Mouse (Mus musculus): Measurements from ENCODE around the gene Xpa.

The Xpa gene

DNA sequence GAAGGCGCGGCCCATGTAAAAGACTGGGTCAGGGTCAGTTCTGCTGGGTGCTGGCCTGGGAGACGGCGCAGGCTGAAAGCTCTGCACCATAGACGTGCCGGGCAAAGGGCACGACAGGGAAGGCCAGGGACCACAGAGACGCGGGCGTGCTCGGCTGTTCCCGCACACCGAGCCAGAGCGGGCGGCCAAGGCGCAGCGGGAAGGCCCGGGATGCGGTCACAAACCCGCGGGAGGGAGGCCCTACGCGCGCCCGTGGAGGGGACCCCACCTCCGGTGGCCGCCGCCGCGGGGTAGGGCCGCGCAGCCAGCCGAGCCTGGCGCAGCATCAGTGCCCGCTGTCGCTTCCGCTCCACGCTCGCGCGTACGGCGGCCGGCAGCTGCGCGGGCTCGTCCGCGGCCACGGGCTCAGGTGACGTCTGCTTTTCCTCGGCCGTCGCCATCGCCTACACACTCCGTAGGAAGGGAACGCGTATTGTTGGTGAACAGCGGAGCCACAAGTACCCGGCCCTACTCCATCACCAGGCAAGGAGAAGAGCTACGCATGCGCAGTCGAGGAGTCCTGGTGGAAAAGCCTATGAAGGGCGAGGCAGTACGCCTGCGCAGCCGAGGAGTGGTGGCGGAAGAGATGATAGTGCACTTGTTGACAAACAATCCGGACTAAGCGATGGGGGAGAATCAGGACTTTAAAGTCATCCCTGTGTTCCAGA lies at the start of gene Xpa:
Xpa (minus strand) TSS at position 531 of the 707 bp plus-strand sequence.
- peak; percentile 97 for DNase-seq

DNA sequence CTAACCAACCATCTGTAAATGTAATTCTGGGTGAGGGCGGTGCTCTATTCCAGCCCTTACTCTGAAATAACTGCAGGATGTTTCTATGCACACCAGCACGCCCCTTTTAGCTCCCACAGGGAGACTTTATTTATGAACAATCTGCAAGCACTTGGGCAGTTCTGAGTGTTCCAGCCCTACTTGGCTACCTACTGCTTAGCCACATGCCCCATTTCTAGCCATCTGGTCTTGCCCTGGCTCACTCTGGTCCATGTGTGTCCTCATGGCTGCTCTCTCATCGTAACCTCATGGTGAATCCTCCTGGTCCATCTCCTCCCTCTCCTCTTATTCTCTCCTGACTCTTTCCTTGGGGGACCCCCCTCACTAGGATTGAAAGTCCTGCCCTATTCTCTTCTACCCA lies 39.8 kb upstream of the Xpa start:
- peak; percentile 78 to 84 for DNase-seq

DNA sequence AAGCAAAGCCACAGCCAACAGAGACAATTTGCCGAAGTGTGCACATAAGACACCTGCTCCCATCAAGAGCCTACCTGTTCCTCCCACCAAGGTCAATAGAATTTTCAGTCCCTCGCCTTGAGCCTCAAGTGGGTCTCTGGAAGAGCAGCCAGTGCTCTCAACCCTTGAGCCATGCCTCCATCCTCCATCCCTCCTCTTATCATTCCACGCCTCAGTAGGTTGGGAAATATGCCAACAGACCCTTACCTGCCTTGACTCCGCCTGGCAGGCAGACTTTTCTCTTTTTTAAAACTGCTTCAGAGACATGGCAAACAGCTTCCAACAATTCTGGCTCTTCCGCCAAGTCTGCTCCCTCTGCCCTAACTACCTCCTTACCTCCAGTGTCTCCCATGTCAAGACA lies 38.6 kb upstream of the Xpa start:
- DNase-seq, result no peak

DNA sequence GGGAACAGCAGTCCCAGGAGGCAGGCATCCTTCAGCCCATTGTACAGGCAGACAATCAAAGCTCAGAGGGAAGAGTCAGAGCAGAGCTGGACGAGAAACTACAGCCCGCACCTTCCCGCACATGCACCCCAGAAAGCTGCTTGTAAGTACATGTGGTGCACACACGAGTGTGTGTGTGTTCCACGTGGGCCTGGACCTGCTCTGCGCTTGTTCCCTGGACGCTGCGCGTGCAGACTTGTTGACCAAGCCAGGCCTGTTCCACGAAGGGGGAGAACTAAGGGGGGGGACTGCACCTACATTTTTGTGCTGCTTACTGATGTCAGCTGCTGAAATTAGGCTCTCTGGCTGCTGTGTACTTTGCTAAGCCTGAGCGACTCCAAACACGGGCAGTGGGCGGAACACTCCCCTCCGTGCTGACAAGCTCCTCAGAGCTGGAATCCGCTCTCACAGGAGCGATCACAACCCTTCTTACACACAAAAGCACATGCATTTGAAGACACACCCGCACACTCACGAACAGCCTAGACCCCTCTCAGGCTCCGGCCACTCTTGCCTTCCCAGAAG lies 30.9 kb upstream of the Xpa start:
- no peak for DNase-seq

DNA sequence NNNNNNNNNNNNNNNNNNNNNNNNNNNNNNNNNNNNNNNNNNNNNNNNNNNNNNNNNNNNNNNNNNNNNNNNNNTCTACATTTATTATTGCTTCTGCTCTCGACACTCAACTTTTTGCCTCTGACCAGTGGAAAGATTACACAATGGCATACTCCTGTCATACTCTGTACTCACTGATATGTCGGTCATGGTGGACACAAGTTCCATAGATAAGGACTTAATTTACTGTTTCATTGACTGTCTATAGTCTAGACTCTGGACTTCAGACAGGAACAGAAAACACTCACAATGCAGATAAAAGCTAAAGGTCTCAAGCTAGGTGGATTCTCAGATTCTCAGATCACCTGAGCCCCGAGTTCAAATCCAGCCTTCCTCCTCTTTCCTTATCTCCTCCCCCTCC lies 25.0 kb upstream of the Xpa start:
- no peak for DNase-seq

DNA sequence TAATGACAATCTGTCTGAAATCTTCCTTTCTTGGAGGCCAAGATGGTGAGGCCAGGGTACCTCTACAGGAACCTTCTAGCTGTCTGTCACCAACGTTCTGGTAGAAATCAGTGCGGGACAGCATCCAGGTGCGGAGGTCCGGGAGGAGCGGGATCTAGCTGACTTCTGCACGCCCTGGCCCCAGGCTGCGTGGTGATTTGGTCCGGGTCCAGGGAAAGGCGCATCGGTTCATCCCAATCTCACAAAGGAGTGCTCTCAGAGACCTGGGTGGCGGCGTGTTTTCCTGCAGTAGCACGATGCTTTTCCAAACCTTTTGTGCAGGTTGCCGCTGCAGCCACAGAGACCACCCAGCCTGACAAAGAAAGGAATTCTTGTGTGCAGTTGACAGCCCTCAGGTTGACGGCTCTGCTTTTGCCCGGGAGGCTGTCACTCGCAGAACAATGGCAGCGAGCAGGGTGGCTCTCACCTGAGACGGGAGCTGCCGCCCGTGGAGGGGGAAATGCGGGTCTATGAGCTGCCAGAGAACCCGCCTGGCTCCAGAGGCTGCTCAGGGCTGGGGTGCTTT lies 6.5 kb upstream of the Xpa start:
- DNase-seq, result peak; percentile 52 to 69

DNA sequence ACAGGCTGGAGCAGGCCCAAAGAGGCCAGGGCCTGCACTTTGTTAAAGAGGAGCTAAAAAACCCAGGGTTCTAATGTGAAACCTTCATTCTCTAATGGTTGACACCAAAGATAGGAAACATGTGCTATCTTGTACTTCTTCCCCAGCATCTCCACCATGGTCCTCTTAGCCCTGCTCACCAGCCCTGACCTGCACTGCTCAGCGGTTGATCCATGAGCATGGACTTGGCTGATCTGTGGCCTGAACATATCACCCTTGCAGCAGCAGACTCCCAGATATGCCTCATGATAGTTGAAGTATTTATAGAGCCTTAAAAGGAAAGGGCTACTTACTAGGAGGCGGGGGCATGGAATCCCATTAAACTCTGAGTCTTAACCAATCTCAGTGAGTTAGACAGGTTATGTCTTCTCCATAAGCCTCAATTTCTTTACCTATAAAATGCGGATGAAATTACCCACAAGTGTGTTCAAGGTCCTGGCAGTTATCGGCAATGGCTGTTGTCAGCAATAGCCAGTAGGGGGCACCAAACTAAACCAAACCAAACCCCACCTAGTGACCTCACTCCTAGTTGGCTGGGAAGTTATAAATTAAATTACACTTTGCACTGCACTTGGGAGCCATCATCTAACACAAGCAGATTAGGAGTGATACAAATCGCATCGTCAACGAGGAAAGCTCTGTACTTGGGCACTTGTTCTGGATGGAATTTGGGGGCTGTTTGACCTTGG lies 5.9 kb upstream of the Xpa start:
- DNase-seq, result peak; percentile 80 to 82

DNA sequence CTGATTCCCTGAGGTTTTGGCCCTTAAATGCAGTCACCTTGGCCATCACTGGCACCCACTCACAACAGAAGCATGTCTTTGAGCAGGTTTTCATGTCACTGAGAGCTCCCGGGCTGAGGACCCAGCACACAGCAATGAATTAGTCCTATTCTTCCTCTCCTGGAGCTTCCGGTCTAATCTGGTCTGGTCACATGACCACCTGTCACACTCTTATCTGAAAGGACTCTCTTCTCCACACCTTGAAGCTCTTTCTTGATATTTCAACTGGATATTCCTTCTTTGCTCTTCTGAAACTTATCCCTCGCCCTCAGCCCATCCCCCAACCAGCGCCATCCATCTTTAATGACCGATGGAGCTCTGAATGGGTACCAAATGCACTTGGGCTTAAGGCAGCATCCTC lies 2.0 kb upstream of the Xpa start:
- no peak for DNase-seq

DNA sequence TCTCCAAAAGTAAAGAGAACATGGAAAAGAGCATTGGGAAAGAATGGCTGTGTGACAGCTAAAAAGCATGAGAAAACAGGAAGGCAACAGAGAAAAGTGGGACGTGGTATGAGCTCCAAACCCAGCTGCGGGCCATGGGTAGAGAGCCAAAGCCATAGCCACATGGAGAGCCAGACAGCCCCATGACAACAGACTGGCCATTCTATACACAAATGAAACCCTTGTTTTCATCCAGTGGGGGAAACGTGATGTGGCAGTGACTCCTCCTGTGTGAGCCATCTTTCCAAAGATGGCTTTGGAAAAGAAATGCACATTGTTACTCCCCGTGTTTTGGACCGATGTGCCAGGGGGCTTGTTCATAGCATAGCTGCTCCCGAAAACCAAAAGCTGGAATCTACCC lies 402 bp upstream of the Xpa start:
- DNase-seq, result peak in 1 of 2 experiments; percentile 24

DNA sequence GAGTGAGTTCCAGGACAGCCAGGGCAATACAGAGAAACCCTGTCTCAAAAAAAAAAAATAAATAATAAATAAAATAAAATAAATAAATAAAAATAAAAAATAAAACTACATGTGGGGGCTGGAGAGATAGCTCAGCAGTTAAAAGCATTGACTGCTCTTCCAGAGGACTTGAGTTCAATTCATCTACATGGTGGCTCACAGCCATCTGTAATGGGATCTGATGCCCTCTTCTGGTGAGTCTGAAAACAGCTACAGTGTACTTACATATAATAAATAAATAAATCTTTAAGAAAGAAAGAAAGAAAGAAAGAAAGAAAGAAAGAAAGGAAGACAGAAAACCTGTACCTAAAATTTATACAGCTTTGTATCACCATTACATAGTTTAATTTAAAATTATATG lies 4.1 kb downstream of the Xpa start:
- peak; percentile 35 to 48 for DNase-seq

DNA sequence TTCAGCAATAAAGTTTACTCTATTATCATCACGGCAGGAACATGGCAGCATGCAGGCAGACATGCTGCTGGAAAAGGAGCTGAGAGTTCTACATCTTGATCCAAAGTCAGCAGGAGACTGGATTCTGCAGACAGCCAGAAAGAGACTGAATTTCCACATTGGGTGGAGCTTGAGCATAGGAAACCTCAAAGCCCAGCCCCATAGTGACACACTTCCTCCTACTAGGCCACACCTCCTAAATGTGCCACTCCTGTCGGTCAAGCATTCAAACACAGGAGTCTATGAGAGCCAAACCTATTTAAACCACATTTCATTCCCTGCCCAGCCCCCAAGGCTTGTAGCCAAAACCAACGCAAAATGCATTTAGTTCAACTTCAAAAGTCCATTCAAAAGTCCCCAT lies 9.6 kb downstream of the Xpa start:
- DNase-seq, result no peak

DNA sequence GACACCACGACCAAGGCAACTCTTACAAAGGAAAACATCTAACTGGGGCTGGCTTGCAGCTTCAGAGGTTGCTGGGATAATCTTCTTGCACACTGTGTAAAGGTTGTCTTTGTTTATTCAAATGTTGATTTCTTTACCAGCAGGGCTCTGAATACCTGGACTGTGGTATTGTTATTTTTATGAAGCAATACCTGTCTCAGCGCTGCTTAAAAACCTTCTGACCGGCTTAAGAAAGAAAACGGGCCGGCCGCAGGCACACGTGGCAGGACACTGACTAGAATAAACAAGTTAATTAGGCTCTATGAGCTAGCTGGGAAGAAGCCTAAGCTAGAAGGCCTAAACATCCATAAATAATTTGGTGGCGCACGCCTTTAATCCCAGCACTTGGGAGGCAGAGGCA lies 10.2 kb downstream of the Xpa start:
- no peak for DNase-seq

DNA sequence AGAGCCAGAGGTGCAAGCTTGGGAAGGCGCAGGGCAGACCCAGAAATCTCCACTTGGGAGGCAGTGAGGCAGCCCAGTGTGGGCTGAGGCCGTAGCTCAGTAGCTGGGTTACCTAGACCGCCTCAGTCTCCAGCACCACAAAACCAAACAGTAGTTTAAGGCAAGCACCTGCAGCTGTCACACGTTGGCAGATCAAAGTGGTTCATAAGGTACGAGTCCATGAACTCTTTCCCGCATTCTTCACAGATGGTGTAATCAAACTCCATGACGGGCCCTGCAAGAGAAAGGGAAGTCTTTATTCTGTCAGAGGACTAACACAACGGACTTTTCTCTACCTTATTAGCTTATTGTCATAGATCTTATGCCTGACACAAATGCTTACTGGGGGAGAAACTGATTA lies 10.7 kb downstream of the Xpa start:
- DNase-seq, result no peak

DNA sequence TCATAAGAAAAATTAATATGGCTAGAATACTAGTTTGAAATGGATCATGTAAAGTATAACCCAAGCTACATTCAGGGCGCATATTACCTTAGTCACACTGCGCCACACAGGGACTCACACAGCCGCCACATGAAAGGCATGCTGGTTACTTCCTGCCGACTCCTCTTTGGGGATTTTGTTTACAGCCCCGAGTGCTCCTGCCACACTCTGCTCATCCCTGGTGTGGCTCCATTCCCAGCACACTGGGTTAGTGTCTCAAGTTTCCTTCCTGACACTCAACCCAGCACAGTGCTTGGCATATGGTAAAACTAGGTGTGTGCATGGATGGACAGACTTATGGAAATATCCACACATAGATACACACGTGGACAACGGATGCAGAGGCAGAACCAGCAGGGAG lies 13.9 kb downstream of the Xpa start:
- DNase-seq, result no peak

DNA sequence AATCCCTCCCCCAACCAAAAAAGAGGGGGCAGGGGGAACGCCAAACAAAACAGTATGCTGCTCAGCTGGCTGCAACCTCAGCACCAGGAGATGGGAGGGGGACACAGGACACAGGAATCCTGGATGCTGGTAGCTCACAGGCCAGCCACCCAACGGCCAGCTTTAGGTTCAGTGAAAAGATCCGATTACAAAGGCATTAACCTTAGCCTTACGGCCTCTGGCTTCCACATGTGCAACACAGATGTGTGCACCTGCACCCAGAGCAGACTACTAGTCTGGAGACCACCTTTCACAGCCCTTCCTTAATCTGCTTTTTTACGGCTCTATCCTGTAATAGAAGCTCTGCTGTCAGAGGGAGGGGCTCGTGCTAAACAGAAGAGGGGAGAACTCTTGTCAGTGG lies 14.9 kb downstream of the Xpa start:
- no peak for DNase-seq

DNA sequence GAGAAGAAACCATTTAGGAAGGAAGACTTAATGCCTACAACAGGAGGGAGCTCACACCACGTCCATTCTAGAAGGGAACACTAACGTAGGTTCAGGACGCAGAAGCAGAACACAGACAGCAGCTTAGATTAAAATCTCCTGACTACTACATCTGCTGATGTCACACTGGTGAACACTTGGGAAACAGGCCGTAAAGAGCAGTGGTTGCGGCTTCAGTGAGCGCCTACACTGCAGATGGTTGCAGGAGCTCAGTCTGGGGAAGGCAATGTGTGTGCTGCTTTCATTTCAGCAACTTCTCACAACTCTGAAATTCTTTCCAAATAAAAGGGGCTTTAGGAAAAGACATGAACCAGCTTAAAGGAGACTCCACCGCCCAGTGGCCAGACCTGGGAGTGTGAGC lies 18.6 kb downstream of the Xpa start:
- no peak for DNase-seq

DNA sequence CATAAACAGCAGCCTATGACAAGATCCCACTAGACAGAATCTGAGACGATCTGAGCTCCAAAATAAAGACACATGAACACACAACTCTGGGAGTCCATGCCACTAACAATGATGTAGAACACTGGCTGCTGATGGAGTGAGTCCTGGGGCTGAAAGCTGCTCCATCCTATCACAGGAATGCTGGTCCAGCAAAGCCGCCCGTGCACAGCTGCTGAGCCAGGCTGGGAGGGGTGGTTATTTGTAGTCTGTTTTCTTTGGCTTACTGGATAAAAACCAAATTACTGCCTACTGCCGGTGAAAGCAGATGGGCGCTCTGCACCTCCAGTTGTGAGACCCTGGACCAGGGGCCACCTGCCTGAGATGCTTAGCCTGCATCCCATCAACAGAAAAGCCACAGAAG lies 19.1 kb downstream of the Xpa start:
- no peak for DNase-seq

DNA sequence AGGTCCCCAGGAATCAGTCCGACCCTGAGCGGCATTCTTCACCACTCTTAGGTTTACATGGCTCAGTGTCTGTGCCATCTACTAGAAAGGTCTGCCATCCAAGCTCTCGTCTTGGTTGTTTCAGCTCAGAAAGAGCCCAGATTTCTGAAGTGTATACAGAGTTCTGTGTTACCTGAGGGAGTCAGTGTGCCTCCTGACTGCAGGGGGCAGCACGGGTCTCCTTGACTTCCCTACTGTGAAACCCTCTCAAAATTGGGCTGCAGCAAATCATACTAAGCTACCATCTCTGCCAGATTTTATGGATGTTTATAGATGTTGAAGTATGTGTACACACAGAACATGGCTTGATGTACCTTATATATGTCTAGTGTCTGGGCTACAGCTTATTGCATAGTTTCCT lies 19.8 kb downstream of the Xpa start:
- no peak for DNase-seq

DNA sequence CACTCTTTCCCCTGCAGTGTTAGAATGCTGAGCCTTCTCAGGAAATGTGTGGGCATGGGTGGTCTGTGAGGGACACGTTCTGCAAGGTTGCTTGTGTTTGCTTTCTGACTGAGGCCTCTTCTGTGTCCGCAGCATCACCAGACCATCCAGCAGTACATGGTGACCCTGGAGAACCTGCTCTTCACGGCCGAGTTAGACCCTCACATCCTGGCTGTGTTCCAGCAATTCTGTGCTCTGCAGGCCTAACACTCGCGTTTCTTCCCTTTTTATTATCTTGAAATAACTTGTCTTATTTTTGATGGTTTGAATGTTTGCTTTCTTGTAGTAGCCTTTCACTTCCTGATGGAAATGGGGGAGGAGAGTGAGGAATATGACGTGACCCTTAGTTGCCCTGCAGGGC lies 24.4 kb downstream of the Xpa start:
- DNase-seq, result no peak

DNA sequence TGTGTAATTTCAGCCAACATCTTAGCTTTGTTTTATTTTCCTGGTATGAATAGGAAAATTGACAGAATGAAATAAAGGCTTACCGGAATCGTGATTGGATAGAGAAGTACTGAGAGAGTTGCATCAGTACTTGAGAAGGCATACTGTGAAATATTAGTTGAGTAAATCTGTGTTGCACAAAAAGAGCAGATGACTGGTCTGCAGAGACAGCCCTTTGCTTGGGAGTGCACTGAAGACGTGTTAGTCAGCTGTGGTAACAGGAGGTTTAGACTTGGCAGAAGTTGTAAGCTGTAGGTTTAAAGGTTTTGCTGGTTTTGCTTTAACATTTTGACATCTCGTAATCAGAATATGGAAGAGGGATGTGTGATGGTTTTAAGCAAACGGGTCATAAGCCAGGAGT lies 30.3 kb downstream of the Xpa start:
- no peak for DNase-seq

DNA sequence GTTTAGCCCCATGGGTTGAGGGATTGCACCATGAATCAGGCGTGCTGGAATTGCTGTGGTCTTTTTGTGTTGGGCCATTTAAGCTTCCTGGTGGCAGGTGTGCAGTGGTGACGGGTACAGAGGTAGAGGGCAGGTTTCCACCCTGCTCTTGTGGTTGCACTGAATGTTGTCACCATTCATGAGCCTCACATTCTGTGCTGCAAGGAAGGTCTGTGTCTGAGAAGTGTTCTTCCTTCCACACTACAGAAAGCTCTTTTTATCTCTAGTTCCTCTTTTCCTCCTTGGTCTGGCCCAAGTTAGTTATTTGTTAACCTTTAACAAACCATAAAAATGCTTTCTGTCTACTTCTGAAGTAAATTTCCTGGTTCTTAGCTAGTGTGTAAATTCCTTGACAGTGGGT lies 32.1 kb downstream of the Xpa start:
- no peak for DNase-seq

DNA sequence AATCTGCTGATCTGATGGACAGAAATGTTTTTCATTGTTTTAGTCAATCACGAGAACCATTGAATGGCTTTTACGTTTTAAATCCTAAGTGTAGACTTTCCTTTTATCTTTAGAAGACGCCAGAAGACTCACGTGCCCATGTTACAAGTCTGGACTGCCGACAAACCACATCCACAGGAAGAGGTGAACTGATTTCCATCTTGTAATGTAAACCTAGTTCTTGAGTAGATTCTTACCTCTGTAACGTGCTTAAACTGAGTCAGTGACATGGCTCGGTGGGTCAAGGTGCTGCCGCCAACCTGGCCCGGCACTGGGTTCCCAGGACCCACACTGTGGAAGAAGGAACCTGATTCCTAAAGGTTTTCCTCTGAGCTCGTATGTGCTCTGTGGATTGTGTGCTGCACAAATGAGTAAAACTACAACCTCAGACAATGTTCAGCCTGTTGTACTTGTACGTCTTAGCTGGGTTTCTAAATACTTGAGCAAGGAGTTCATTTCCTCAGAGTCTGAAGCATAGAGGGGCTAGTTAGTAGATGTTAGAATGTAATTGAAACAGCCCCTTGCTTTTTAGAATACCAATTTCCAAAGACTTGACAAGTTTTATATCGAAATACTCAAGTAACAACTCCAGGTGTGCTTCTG lies 44.1 kb downstream of the Xpa start:
- no peak for DNase-seq

DNA sequence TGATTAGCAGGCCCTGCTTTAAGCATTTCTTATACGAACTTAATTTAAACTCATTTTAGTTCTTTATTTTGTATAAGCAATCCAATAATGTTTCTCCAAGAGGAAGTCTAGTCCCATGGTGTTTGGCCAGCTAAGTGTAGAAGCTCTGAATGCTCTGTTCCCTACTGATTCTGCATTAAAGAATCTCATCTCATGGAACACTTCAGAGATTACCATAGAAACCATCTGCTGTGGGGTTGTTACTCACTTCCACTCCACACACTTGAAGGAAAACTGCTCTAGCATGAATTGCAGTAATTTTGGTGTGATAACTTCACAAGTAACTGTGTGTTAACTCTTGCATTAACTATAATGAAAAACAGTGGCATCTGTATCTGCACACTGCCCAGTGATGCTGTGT lies 49.2 kb downstream of the Xpa start:
- DNase-seq, result no peak

DNA sequence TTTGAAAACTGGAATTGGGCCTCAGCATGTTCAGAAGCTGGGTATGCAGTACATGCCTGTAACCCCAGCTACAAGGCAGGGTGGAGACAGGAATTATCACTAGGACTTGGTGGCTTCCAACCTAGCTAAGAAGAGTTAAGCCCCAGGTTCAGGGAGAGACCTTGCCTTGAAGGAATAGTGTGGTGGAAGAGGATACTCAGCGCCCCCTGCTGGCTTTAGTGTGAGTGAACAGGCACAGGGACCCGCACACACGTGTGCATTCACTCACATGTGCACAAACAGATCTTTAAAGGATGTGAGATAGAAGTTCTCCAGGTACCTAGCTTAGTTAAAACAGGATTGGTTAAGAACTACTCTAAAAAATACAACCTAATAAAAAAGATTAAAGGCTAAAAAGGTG lies 51.8 kb downstream of the Xpa start:
- DNase-seq, result no peak

Measured in cerebellum, adult 18-20 months (tissue).